Mouse (Mus musculus) NIH3T3 (cell line): ENCODE measurements around the gene Camk2n2.
"Not testable (repeated sequence)": the region's sequence is repeated elsewhere in the genome, so short reads cannot be mapped to it uniquely, and the experiment has no call there.

Experiments
- DNase-seq: peaks from one replicate; pipeline ENCODE4 v3.0.0-alpha.2; 2012; ENCODE audit warnings: low read depth

Gene Camk2n2

DNA sequence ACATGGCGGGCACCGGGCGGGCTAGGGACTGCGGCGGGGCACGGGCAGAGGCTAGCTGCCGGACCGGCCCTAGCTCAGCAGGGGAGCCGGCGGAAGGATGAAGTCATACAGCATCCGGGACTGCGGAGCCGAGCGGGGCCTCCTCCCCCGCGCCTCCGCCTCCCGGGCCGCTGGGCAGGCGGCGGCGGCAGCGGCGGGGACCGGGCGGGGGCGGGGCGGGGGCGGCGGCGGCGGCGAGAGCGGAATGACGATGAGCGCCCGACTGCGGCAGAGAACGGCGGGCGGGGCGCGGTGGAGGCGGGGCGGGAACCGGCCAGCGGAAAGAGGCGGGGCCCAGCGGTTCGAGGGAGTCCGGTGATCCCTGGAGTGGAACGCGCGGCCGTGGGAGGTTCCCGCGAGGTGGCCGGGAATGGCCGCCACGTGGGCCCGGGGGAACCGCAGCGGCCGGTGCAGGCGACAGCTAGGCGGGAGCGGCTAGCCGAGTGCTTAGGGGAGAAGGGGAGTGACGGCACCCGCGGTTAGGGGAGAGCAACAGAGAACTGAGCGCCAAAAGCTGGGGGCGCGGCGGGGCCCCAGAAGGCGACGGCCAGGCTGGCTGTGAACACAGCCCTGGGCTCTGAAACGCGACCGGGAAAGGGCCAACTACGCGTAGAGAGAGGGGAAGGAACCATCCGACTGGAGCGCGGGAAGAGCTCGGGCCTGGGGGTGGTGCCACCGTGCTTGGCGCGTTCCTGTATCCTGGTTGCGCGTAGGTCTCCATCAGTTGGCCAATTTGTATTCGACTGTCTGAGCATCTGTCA, at the start of gene Camk2n2:
TSS of gene Camk2n2 (minus strand) at position 97 of the 800 bp plus-strand sequence.
- peak; percentile 74 for DNase-seq

DNA sequence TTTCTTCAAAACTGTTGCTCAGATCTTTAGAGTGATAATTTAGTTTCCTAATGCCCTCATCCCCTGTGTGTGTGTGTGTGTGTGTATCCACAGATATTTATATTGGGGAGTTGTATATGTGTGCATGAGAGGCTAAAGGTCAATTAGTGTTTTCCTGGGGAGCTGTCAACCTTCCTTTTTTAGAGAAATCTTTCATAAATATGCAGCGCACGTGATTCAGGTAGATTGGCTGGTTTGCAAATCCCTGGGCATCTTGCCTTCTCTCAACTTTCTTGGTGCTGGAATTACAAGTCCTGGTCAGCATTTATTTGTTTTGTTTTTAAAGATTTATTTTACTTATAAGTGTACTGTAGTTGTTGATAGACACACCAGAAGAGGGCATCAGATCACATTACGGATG, 49.2 kb upstream of the Camk2n2 start:
- DNase-seq, result no peak

DNA sequence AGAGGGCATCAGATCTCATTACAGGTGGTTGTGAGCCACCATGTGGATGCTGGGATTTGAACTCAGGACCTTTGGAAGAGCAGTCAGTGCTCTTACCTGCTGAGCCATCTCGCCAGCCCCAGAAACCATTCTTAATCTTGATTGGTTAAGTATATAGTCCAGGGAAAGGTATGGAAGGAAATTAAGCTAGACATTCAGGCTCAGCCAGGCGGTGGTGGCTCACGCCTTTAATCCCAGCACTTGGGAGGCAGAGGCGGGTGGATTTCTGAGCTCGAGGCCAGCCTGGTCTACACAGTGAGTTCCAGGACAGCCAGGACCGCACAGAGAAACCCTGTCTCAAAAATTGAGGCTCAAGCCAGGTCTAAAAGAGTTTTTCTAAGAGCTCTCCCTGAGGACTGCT, 46.9 kb upstream of the Camk2n2 start, which contains the start of gene Eif4g1:
TSS of gene Eif4g1 (plus strand) at position 301 of the 400 bp plus-strand sequence.
- DNase-seq, result not testable (repeated sequence)

DNA sequence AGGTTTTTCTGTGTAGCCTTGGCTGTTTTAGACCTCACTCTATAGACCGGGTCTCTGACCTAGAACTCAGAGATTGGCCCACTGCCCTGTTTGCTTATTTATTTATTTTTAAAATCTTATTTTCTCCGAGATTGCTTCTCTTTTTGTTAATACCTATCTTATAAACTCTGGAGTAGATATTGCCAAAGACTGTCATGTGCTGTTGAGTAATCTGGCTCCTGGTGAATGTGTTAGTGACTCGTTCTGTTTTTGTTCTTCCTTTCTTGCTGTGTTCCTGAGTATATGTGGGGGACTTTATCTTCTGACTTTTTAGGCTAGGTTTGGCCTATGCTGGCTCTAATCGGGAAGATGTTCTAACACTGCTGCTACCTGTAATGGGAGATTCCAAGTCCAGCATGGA, 36.6 kb upstream of the Camk2n2 start:
- peak; percentile 74 for DNase-seq

DNA sequence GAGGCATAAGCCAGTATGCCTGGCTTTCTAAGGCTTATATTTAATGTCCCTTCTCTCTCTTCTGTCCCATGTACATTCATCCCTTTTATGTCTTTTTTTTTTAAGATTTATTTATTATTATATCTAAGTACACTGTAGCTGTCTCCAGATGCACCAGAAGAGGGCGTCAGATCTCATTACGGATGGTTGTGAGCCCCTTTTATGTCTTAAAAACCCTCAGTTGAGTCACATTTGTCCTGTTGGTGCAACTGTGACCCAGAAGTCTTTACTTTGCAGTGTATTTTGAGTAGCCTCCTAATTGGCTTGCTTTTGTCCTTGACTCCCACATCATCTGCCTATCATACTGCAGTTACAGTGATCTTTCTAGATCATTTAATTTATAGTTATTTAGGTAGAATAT, 32.2 kb upstream of the Camk2n2 start:
- DNase-seq, result no peak

DNA sequence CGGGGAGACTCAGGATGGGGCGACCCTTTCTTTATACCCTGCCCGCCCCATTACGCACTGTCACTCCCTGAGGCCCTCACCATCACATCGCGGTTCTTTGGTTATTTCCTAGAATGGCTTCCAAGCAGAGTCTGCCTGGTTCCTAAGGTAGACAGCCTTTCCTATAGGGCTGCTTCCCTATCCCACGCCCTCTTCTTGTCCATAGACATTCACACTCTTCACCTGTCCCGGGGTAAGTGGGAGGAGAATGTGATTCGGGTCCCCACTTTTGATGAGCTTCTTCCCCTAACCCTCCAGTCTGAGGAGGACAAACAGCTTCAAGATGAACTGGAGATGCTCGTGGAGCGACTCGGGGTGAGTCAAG, 30.8 kb upstream of the Camk2n2 start:
- DNase-seq, result no peak

DNA sequence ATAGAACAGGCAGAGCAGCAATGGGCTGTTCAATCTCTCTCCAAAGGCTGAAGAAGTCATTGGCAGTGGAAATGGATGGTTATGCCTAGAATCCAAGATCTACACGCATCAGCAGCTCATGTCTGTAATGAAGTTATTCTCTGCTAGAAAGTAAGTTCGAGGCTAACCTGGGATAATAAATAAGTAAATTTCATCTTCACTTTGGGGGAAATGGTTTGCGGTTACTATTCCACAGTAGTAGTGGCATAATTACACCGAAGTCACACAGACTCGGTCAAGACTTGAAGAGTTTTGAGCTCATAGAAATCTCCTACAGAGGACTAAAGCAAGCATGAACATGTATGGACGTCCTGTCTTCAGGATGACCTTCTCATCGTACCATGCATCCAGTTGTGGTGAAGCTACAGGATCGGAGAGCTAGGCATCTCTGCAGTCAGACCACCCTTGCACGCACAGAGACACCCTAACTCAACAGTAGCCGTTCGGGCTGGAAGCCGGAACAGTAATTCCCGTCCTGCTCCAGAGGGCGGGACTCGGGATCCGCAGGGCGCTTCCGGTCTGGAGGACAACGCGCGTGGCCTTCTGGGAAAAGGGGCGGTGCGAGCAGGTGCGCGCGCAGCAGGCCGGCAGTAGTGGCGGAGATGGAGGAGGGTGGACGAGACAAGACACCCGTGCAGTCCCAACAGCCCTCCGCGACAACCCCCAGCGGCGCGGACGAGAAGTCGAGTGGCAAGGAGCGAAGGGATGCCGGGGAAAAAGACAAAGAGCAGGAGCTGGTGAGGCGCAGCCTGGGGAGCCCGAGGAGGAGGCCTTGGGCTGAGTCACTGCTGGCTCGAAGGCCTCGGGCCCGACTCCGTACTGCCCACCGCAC, 30.2 kb upstream of the Camk2n2 start, which contains the start of gene Psmd2:
TSS of gene Psmd2 (plus strand) at position 577 of the 871 bp plus-strand sequence.
- DNase-seq, result peak; percentile 97

DNA sequence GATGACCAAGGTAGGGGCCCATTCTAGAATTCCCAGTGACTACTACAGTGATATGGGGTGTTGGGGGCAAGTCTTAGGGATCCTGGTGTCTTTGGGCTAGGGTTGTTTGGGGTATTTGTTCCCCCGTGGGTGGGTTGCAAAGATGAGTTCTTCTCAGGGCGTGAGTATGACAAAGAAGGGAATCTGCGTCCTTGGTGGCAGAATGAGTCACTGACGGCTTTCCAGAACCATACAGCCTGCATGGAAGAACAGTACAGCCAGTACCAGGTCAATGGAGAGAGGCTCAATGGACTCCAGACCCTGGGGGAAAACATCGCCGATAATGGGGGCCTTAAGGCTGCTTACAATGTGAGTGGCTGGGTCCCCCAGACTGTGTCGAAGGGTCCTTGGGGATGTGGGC, 22.8 kb upstream of the Camk2n2 start:
- DNase-seq, result no peak

DNA sequence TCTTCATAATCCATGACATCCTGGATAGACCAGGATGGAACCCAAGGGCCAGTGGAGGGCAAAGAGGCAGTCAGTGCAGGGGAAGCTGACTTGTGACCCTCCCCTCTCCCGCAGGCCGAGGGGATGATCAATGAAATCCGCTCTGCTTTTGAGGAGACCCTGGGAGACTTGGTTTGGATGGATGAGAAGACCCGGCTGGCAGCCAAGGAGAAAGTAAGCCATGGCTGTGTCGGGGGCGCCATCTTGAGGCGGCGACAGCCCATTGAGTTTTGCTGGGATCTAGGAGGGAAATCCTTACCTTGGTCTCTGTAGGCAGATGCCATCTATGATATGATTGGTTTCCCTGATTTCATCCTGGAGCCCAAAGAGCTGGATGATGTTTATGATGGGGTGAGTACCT, 21.1 kb upstream of the Camk2n2 start:
- peak; percentile 87 for DNase-seq

DNA sequence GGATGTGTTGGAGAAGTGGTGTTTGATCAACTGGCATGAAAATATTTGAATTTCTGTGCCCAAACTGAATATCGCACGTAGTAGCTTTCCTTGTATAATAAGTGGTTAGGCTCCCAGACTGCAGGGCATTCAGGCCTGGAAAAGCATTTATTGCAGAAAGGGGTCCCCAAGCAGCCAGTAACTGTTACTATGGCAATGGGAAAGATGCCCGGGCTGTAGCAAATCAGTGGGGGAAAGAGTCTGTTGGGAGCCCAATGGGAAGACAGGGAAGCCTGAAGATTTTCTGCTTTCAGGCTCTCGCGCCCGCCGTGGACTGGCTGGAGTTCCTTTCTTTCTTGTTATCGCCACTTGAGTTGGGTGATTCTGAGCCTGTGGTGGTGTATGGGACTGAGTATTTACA, 17.3 kb upstream of the Camk2n2 start:
- no peak for DNase-seq

DNA sequence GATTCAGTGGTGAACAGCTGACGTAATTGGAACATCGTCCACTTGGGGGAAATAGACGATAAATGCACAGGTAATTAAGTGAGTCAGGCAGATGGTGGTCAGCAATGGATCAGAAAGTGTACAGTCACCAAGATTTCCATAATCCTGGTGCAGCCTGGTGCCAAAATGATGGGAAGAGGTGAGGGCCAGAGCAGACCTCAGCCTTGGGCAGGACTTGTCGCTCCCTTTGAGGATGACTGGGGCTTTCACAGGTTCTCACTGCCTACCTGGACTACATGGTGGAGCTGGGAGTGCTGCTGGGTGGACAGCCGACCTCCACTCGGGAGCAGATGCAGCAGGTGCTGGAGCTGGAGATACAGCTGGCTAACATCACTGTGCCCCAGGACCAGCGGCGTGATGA, 16.3 kb upstream of the Camk2n2 start:
- no peak for DNase-seq

DNA sequence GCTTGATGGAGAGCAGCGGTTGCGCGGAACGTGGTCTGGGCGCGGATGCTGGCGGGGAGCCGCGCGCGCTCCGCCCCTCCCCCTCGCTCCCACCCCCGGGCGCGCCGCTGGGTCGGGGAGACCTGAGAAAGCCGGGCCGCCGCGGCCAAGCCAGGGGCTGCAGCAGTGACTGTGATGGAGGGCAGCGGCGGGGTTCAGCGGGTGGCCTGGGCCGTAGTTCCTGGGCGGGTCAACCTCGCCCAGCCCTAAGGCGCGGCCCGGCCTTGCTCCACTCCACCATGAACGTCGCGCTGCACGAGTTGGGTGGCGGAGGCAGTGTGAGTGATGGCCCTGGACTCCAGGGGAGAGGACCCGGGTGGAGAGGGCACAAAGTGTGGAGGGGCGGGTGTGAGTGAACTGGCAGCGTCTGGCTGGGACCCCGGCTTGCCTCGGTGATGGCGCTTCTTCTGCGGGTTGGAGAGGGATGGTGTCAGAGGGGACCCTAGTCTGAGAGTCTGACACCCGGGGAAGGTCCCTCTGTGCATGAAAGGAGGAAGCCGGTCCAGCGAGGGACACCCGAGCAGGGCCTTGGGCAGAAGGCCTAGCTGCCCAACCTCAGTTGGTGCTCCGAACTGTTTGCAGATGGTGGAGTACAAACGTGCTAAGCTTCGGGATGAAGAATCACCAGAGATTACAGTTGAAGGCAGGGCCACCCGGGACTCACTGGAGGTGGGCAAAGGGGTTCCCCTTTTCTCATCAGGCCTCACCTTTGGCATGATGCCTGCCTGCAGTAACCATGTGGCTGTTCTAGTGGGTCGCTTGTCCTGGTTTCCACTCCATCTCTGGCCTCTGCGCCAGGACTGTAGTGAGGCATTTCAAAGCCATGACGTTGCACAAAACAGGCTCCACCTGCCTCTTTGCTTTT, 8.9 kb upstream of the Camk2n2 start, which contains the start of gene Ece2:
TSS of gene Ece2 (plus strand) at position 98 of the 904 bp plus-strand sequence.
- peak; percentile 55 for DNase-seq

DNA sequence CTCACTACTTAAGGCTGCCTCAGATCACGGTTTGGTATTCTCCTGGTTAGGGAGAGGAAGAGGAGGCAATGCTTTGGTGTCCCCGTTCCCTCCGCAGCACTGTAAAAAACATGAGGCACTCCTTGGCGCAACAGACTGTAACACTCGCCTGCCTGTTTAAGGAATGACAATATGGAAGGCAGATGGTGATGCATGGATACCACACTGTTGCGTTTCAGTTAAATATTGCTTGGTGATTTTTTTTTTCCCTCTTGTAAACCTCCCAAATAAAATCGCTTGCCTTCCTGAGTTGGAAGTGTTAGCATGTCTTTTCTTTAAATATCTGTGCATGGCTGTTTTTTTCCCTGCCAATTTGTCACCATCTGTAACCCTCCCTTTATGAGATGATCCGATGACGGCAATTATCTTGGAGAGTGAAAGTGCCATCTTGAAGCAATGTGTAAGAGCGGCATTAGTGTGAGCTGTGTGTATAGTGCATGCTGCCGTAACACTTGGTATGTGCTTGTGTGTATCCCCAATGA, 7.8 kb upstream of the Camk2n2 start:
- no peak for DNase-seq

DNA sequence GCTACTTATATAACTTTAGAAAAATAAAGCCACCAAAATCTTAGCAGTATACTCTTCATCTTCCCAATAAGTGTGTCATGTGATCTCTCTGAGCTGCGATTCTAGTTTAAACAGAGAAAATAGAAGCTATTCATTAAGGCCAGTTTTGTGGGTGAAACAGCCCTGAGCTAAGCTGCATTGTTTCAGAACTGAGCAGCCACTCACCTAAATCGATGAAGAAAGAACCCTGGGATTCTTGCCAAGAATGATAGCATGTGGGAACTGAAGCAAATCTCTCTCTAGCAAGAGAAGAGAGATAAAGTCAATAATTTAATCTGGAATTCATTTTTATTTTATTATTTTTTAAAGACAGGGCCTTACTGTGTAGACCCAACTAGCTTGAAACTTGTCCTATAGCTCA, 2.1 kb upstream of the Camk2n2 start:
- DNase-seq, result peak; percentile 37

DNA sequence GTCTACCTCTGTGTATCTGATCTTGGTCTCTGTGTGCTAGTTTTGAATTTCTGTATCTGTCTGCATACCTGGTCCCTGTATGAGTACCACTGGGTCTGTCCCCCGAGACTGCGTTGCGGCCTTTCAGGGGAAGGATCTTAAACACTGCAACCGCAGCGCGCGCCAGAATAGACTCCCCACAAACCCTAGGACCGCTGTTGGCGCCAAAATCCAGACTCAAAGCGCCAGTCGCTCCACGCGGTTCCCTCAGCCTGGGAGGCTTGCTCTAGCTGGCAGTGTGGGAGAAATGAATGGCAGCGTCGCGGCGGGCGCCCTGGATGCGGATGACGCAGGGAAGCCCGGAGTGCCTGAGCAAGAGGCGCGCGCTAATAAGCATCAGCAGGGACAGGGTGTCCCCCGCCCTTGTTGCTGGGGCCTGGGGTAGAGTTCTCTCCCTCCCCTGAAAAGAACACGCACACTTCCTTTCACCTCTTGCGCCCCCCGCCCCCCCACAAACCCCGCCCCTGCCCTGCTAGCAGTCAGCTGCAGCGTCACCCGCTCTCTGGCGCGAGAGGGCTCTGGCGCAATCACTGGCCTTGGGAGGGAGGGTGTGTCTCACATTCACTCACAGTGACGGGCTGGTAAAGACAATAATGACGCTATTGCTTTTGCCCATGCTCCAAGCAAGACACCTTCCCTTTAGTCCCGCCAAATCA, 1.1 kb upstream of the Camk2n2 start:
- peak; percentile 91 for DNase-seq

DNA sequence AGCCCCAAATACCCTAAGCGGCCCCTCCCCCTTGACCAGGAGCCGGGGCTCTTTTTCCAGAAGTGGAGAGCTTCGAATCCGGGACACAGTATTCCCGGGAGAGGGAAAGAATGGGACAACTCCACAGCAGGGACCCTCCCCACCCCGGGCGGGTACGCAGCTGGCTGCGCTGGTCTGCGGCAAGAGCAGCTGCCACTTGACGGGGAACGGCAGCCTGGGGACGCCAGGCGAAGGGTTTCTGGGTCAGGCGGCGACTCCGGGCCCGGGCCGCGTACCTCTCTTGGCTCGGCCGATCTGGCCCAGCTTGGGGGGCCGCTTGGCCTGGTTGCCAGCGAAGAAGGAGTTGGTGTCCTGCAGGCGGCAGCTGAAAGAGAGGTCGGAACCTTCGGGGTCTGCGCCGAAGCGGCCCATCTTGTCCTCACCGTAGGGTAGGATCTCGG, 316 bp downstream of the Camk2n2 start:
- DNase-seq, result no peak

DNA sequence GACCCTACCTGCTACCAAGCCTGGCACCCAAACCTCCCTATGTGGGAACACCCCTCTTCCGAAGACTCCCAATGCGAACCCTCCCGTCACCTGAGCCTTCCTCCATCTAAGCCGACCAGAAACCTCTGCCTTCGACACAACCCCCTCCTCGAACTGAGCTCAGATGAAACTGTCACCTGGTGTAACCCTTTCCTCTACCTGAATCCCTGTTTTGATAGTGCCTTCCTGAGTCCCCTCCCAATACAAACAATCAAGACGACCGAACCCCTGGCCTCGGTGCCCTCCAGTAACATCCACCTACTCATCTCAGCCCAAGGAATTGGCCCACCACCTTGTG, 720 bp downstream of the Camk2n2 start:
- no peak for DNase-seq

DNA sequence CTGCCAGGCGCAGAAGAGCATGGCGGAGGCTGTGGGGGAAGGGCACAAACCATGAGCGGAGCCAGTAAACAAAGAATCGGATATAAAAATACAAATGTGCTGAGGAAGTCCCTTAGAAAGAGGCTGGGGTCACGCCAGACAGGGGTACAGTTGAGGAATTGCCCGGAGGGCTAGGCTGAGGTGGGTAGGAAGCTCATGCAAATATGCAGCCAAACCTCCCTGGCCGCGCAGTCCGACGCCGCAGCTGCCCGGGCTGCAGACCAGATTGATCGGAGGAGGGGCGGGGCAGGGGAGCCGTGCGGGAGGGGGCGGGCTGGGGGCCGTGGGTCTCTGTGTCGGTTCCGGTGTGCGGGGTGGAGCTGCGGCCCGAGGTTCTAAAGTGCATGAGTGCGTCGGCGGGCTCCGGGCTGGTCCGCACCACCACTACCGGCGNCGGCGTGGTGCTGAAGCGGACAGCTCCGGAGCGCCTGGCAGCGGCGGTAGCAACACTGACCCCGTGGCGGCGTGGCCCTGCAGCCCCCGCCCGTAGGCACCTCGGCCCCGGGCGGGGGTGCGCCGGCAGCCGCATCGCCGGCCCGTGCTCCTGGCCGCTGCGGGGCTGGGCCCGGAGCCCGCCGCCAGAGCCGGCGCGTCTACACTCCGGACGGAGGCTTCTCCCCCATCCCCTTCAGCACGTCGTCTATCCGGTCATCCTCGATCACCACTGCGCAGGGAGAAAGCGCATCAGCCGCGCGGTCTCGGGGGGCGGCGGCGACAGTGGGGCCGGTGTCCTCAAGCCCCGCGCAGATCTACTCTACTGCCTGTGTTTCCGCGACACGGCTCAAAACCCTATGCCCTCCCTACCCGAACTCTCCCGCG, 1.3 kb downstream of the Camk2n2 start:
- DNase-seq, result peak; percentile 59

DNA sequence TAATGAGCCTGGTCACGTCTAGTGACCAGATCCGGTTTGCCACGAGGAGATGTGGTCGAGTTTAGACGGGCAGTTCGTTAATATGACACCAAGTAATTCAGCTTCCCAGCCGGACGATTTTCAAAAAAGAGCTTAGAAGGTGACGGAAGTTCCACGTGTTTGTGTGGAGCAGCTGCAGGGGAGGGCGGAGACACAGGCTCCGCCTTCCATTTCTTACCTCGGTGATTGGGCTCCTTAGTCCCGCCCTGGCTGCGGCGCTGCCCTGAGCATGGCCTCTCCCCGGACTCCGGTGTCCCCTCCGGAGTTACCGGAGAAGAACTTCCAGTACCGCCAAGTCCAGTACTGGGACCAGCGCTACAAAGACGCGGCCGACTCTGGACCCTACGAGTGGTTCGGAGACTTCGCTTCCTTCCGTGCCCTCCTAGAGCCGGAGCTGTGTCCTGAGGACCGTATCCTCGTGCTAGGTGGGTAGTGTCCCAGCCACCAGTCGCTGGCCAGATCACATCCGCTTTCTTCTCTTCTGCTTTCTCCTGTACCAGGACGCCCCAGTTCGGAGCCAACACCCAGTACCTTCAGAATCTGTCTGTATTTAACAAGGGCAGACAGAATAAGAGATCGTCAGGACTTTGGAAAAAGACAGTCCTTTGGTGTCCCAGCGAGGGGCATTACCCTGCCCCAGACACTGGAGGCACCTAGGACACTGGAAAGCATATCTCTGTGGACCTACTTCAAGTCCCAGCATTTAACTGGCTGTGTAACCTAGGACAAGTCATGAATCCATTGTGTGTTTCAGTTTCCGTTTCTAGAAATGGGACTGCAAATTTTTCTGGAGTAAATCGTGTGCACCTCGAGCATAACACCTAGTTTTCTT, 9.5 kb downstream of the Camk2n2 start, which contains the start of the genes Eef1akmt4, Gm49333 and Alg3:
TSS of gene Eef1akmt4 (plus strand) at position 237 of the 871 bp plus-strand sequence.
TSS of gene Gm49333 (plus strand) at position 254 of the 871 bp plus-strand sequence.
TSS of gene Alg3 (minus strand) at position 379 of the 871 bp plus-strand sequence.
- DNase-seq, result peak; percentile 93
